Mouse (Mus musculus) right cerebral cortex, postnatal 25 days (tissue): ENCODE measurements around the gene Srgap2.
A peak's percentile ranks its signal among the peaks of the same experiment; 100 is the strongest.

Experiments used
- DNase-seq: peaks from one replicate; pipeline ENCODE4 v3.0.0; 2022

Gene Srgap2

DNA sequence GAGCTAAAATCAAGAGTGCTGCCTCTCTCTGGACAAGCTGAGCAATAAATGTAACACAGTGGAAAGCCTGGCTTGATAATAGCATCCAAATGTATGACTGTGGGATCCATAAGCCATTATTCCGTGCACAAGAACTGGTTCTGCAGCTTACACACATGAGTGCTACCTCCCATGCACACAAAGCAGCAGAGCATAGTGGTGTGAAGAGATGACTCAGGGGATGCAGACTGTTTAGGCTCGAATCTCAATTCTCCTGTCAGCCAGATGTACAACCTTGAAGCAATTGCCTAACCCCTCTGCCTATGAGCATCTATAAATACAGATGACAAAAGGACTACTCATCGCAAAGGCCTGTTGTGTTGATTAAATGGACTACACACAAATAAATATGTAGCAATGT lies 126.3 kb downstream of the Srgap2 start:
- DNase-seq = no peak

DNA sequence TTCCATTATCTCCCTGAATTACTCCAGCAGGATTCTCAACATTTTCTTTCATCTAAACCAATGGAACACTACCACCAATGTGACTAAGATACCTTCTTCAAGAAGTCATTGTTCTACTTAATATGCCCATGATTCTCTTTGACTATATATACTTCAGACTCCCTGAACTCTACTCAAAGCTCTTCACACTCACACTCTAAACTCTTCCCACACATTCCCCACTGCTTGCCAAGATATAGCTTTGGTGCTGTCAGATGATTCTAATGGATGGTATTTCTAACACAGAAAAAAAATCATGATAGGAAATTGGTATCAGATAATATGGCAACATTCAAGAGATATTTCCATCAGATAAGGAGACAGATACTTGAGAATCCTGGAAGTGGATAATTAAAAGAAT lies 129.0 kb downstream of the Srgap2 start:
- DNase-seq = no peak

DNA sequence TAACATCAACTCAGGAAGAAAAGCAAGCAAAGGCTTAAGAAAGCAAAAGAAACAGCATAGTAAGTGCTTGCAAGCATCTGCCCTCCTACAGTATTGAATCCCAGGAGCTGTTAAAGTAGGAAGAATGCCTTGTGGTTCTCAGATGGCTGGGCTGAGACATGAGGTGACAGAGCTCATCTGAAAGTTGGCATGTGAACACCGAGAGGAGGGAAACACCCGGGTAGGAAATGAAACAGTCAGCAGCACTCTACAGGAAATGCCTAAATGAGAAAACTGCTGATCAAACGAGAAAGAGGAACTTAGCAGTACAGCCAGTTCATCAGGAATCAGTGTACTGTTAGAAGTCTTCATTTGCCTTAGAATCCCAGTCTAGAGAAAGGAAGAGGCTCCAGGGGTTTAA lies 142.7 kb downstream of the Srgap2 start:
- DNase-seq = no peak

DNA sequence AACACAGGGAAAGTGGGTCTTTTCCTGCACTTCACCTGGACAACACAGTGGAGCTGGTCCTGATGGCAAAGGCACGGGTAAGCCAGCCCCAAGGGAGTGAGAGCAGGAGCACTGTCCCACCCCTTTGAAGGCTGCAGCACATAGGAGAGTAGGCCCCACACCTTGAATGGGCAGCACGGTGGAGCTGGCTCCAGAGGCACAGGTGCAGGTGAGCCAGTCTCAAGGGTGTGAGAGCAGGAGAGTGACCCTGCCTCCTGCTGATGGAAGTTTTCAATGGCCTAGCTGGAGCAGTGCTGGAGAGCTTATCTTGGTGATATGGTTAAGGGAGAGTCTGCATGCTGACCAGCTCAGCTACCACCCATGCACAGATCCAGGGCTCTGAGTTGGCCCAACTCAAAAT lies 145.0 kb downstream of the Srgap2 start:
- DNase-seq = no peak

DNA sequence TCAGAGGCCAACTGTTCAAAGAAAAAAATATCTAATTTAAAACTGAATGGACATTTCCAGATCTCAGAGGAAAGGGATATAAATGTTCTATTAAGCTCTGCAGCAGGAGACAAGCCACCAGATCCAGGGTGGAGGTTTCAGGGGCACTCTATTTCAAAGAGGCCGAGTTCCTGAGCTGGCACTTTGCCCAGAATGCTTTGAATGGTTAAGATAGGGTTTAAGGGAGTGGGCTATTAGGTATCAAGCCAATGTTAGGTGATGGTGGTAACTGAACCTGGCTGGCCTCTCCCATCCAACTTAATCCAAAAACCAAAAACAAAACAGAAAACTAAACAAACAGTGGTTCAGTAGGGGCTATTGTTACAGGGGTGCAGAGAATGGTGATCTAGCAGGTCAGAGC lies 146.9 kb downstream of the Srgap2 start:
- no peak for DNase-seq

DNA sequence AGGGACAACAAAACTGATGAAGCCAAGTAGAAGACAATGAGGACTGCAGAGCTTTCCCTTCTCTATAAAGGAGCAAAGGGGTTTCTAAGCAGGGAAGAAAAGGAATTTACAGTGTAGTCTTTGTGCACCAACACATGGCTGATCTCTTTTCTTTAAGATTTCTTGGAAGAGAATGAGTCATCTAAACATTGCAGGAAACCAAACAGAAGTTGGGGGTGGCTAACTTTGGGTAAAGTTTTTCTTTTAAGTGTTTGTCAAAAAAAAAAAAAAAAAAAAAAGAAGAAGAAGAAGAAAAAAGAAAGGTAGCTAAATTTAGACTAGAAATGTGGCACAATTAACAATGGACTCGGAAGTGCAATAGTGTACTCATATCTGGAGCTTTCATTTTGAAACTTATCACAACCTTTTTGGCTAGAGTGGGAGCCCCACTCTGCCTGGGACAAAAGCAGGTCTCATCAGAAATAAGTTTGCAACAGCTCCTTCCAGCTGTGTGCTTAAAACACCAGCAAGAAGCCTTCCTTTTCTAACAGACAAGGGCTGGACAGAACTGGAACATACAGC lies 148.2 kb downstream of the Srgap2 start:
- no peak for DNase-seq

DNA sequence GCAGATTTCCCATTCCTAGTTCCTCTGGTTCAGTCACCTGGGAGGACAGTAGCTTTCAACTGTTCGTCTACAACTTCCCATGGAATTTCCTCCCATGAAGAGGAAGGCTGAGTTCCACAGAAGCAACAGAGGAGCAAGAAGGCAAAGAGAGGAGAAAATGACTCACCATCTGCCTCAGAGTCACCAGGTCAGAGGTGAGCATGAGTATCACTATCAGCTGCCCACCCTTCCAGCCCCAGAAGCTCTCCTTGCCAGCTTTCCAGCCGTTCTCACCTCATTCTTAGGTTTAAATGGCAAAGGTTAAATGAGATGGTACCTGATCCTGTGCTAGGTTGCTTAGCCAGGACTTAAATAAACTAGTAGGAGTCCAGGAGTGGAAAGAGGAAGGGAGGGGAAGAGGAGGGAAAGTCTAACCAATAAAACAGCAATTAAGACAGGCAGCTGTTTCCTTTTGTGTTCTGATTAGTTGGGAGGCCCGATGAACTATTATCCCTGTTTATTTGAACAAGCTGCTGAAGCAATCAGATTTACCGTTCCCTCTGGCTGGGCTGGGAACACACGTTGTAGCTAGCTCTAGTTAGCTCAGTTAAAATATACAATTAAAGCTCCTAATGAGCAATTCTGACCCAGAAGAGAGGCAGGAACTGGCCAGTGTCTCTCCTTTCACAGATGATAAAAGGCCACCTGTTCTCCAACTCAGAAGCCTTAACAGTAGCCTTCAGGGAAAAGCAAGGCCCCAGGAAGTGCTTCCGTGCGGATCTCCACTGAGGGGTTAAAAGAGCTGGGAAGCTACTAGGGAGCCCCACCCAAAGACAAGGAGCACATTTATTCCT lies 148.9 kb downstream of the Srgap2 start:
- DNase-seq = no peak

DNA sequence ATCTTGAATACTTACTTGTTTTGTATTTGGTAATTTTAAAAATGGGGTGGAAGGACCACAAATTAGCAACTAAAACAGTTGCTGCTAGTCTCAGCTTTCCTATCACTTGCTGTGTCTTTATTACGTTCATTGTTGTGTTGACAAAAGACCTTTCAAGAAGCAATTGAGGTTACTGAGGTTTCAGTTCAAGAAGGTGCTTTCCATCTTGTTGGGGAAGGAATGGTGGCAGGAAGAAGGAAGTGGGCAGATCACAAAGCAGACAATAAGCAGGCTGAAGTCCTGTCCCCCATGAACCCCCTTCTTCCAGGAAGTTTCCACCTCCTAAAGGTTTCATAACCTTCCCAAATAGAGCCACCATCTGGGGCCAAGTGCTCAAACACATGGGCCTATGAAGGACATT lies 161.3 kb downstream of the Srgap2 start:
- DNase-seq = no peak

DNA sequence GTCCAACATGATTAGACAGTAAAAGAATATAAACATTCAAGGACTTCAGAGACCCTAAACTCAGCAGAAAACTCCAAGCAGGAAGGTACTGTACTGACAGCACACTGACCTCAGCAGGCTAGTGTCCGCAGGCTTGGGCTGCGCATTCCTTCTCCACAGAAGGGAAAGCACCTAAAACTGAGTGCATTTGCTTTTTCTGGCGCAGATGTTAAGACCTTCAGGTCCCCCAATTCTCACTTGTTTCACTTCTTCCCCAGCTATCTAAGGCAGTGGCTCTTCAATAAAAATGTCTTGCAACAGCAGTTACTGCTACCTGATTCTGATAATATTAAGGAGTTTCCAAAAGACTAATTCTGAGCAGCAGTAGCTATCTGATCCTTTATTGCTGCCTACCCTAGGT lies 162.7 kb downstream of the Srgap2 start:
- no peak for DNase-seq

DNA sequence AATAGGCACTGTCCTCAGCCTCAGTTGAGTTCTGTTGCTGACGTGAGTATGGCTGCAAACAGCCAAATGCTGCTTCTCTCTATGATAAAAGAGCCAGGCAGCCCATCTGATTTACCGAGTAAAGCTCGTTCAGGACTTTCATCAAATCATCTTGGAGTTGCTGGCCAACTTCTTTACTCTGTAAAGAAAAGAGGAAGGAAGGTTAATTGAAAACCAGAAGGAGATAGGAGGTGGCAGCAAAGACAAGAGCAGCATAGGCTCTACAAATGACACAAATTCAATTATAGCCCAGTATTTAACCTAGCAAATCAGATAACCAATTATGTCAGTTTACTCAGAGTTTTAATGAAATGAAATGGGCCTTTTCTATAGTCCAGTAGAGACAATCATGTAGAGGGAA lies 163.3 kb downstream of the Srgap2 start:
- DNase-seq = no peak

DNA sequence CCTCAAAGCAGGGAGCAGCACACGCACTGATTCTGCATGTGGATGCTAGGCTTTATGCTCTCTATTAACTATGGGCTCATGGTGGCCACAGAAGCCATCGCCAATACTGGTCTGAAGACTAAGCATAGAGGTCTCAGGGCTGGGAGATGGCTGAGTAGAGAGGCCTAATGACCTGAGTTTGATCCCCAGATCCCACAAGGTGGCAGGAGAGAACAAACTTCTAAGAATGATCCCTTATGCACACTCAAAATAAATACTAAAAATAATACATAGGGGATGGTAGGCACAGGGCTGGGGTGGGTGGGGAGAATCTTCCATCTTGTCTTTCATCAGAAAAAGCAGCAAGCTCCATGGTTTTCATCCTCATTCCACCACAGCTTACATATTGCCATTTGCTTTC lies 165.1 kb downstream of the Srgap2 start:
- no peak for DNase-seq

DNA sequence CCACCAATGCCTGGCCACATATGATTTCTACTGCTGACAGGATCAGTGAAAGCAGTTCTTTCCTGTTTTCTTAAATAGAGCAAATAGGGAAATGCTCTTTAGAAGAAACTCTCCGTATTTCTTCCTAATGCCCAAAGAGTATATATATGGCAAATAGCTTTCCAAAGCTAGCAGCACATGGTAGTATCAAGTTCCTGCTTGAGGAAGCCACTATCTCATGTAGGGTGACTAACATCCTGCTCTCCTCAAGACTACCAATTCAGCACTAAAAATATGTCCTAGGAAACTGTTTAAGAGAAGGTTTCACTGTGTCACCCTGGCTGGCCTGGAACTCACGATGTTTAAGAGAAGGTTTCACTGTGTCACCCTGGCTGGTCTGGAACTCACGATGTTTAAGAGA lies 166.4 kb downstream of the Srgap2 start:
- DNase-seq = no peak

DNA sequence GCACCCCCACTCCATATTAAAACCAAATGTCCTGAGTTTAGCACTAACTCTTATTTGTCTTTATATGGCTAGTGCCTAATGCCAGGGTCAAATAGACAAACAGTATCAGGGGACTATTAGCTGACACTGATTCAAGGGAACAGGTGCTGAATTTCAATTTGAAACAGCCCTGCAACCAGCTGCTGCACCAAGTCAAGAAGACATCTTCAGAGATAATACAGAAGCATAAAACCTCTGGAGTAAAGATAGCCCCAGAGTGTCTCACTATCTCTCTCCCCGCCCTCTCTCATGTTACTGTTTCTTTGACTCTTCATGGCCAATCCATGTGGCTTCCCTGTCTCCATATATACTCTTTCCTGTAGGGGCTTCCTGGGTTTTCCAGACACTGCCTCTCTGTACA lies 167.5 kb downstream of the Srgap2 start:
- no peak for DNase-seq

DNA sequence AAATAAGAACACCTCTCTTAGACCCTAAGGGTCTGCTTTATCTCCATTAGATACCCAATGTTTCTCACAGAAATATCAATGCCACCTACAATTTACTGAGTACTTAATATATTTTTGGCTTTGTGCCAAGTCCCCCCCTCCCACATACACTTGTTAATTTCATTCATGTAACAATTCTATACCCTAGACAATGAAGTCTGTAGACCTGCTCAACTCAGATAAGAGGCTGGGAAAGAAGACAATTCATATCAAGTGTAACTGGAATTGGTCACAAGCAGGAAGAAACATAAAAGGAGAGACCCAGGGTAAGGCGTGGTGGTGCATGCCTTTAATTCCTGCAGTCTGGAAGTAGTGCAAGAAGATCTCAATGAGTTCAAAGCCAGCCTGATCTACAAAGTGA lies 169.9 kb downstream of the Srgap2 start:
- no peak for DNase-seq

DNA sequence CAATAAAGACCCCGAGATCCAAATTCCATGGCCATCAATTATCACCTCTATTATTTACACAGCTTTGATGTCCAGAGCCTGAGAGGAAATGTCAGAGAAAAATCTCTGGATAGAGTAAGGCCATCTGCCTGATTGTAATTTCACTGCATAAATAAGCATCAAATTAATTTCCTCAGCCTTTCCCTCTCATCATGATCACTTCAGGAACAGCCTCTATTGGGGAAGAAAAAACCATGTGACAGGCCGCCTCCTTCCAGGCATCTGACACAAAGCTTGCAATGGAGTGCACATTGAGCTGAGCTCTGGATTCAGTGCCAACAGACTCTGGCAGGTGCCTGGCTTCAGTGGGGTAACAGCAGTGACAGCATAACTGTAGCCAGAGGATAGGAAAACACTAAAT lies 175.7 kb downstream of the Srgap2 start:
- peak; percentile 33 for DNase-seq

DNA sequence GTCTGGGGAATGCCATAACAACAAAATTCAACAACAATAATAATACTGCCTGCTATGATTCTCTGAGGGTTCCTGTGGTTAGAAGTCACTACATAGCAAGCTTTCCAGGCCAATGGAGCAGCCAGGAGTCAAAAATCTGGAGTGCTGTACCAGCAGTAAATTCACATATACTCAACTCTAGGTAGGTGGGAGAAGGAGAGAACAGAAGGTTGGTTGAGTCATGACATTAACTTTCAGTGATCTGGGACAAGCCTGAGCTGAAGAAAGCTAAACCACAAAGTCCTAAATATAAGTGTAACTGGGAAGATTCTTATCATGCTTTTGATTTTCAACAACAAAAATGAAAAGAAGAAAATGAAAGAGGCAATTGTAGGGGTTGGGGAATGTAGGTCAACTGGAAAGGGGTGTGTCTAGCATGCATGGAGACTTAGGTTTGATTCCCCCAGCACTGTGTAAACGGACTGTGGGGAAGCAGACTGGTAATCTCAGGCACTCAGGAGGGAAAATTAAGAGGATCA lies 177.1 kb downstream of the Srgap2 start:
- DNase-seq = no peak

DNA sequence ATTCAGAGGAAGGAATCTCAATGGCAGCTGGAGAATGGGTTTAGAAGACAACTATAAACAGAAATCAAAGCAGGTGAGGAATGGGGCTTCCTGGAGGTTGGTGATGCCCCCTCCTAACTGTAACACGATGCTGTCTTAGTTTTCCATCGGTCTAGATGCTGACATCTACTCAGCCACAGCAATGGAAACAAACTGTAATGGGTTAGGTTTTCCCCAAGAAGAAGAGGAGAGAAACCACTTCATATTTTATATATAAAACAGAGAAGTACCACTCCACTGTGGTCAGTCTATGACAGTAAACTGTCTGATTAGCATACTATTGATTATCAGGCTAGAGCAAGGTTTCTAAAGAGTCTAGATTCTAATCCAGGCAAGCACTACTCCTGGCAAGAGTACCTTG lies 179.4 kb downstream of the Srgap2 start:
- no peak for DNase-seq

DNA sequence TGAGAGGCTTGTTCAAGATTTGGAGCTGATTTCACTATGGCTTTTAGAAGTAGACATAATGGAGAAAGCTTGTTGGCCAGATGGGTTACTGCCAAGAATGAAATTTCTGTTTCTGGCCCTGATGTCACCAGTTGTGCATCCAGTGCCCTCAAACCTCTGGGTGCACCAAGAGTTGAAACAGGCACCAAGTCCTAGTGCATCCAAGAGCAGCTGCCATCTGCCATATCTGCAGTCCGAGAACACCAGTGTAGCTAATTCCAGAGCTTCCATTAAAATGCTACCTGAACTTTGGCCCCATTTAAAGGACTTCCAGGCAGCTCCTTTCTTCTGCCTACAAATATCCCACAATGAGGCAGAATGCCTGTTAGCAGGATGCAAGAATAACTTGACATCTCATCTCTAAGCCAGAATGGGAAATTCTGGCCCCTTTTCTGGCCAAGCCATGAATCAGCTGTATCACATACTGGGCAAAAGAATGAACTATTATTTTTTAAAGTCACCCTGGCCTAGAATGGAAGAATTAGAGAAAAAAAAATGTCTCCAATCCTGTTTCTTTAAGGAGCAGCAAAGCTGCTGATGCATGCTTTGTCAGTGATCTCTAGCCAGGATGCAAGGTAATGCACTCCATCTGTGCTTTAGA lies 180.1 kb downstream of the Srgap2 start:
- no peak for DNase-seq

DNA sequence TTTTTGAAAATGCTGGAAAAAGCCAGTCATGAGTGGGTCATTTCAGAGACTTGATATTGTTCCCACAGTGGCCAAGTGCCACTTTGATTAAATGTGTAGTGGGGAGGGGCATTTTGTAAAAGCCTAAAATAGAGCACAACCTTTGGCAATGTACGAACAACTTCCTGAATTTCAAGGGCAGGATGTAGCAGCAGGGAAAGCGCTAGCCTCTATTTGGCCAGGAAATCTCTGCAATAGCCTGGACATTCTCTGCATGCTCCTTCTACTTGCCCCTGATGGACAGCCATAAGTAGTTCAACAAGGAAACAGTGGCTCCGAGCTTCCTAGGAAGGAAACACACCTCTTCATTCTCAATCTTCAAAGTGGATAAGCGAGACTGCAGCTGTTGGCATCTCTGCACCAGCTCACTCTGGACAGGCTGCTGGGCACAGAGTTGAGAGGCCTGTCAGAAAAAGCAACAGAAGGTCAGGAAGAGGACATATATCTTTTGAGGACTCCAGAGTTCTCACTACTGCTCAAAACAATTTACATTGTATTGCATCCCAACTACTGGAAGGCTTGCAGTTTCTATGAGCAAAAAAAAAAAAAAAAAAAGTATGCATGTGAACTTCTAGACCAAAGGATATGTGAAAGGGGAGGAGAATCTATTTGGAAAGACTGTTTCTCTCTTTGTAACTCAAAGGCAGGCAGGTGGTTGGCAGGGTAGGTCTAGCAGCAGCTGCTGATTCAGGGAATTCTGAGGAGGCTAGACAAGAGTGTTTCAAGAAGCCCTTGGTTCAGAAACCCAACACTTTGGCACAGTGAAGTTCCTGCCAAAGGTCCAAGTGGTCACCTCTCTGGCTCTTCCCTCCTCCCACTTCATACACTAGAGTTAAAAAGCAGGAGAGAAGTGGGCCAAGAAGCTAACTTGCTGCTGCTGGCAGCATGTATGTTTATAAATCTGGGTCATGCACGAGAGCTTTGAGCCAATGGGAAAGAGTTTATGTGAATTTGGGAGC lies 181.4 kb downstream of the Srgap2 start:
- DNase-seq = no peak

DNA sequence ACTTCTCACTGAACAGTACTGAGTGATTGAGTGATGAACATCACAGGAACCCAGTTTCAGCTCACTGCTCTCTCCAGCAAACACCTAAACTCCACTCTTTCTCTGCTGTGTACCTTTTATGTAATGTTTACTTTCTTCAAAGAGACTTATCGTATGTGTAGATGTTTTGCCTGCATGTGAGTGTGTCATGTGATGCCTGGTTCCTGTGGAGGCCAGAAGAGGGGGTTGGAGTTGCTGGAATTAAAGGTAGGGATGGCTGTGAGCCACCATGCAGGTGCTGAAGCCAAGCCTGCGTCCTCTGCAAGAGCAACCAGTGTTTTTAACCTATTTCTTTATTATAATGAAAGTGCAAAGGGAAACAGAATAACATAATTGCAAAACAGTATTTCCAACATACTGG lies 182.5 kb downstream of the Srgap2 start:
- no peak for DNase-seq

DNA sequence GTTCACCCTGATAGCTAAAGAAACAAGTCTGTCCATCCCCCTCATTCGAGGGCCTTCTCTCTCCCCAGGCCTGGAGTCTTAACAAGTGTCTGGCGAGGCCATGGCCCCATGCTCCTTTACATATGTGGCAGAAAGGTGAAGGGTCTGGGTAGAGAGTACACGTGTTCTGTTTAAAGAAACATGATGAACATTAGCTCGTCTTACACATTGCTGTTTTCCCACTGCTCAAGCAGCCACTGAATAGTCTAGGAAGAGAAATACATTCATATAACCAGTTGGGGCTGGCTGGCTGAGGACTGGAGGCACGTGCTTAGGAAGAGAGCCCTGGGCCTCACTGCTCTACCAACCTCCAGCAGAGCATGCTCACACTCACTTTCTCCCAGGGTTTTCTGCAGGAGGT lies 191.1 kb downstream of the Srgap2 start:
- no peak for DNase-seq

DNA sequence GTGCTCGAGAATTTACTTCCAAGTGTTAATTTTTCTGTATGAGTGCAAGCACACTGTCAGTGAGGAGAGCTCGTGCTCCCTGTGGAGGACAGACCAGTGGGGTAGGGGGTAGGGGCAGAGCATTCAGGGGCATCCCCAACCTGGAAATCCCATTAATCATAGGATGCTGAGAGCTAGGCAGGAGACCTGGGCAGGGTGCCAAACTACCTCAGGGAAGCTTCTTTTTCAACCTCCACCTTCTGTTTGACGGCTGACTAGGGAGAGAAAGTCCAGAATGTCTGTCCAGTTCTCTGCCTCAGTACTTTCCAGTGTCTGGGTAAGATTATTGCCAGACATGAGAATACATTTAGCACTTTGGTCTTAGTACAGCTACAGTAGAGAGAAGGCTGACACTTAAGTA lies 191.5 kb downstream of the Srgap2 start:
- DNase-seq = no peak

DNA sequence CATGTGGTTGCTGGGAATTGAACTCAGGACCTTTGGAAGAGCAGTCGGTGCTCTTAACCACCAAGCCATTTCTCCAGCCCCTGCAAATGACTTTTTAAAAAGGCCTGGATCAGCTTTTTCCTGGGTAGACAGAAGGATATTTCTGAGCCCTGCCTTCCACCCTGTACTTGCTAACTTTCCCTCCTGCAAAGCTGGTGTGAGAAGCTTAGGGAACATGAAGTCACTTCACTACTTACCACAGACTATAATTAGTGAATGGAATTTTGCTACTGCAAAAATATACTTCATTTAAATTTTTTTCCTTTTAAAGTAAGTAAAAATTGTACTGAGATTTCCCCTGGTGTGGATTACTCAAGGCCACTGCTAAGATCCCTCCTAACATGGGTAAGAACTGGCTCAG lies 196.0 kb downstream of the Srgap2 start:
- no peak for DNase-seq
